Comparison of ENCODE assay signal across 19 mouse cellular contexts in genomic region chr12:86538711-86539110, GRCm38 (mm10).
DNase-seq lines count a peak whose midpoint lies in the region; ATAC-seq and TF ChIP-seq lines count a peak whose summit lies in the region.
"Had no signal": no experiment of that assay in that cellular context is flagged by ENCODE, and none has a peak within 500 bp of the region (broad histone marks: within the 10 kb centered on the region; RNA-seq: fewer than 3 reads in every experiment).

No protein-coding gene starts in this region.

- no peaks in the 10 kb centered on the region for H3K9me3 ChIP-seq in embryonic facial prominence, embryonic 14.5 days (ENCODE audit: control insufficient read depth, low read length)
- H3K9me3 ChIP-seq in embryonic facial prominence, embryonic 10.5 days: no peaks in the 10 kb centered on the region
- no peaks in the 10 kb centered on the region for H3K9me3 ChIP-seq in lung, postnatal 0 days (ENCODE audit: low read length)
- no peaks in the 10 kb centered on the region for H3K9me3 ChIP-seq in stomach, postnatal 0 days (ENCODE audit: control insufficient read depth, low read length)
- no peaks in the 10 kb centered on the region for H3K9me3 ChIP-seq in intestine, postnatal 0 days (ENCODE audit: control insufficient read depth)
- H3K9me3 ChIP-seq: embryonic facial prominence, embryonic 13.5 days; forebrain, embryonic 10.5 days; heart, embryonic 12.5 days; hindbrain, embryonic 10.5 days; intestine, embryonic 15.5 days had no signal

- no peak overlapping the region for H3K9ac ChIP-seq in embryonic facial prominence, embryonic 14.5 days (ENCODE audit: low read depth, low read length)
- H3K9ac ChIP-seq in lung, postnatal 0 days (replicated peaks; ENCODE audit: low read depth): no peak overlapping the region
- H3K9ac ChIP-seq in stomach, postnatal 0 days (ENCODE audit: low read length): no peak overlapping the region
- H3K9ac ChIP-seq in intestine, postnatal 0 days (ENCODE audit: low read depth, low read length): no peak overlapping the region
- H3K9ac ChIP-seq: embryonic facial prominence, embryonic 13.5 days; heart, embryonic 12.5 days; hindbrain, embryonic 14.5 days; intestine, embryonic 15.5 days had no signal

- H3K27me3 ChIP-seq in embryonic facial prominence, embryonic 14.5 days (replicated peaks; ENCODE audit: control insufficient read depth, insufficient read depth, low read length): no peaks in the 10 kb centered on the region
- H3K27me3 ChIP-seq in embryonic facial prominence, embryonic 10.5 days (replicated peaks; ENCODE audit: low read depth, poor library complexity, severe bottlenecking): no peaks in the 10 kb centered on the region
- H3K27me3 ChIP-seq in lung, postnatal 0 days (replicated peaks; ENCODE audit: insufficient read depth, low read length): no peaks in the 10 kb centered on the region
- H3K27me3 ChIP-seq in stomach, postnatal 0 days (ENCODE audit: control insufficient read depth, insufficient read depth, low read length): no peaks in the 10 kb centered on the region
- no peaks in the 10 kb centered on the region for H3K27me3 ChIP-seq in intestine, postnatal 0 days (replicated peaks; ENCODE audit: control insufficient read depth, insufficient read depth, low read length)
- H3K27me3 ChIP-seq: embryonic facial prominence, embryonic 13.5 days; intestine, embryonic 15.5 days had no signal

- TF ChIP-seq EP300 in lung, postnatal 0 days (IDR thresholded peaks at IDR 0.05): no peak
- no peak for TF ChIP-seq EP300 in stomach, postnatal 0 days (optimal IDR thresholded peaks at IDR 0.05)

- no peaks in the 10 kb centered on the region for H3K36me3 ChIP-seq in embryonic facial prominence, embryonic 14.5 days (ENCODE audit: control insufficient read depth, insufficient read depth, low read length)
- no peaks in the 10 kb centered on the region for H3K36me3 ChIP-seq in embryonic facial prominence, embryonic 10.5 days (replicated peaks)
- no peaks in the 10 kb centered on the region for H3K36me3 ChIP-seq in lung, postnatal 0 days (ENCODE audit: insufficient read depth, low read length)
- H3K36me3 ChIP-seq in stomach, postnatal 0 days (ENCODE audit: control insufficient read depth, insufficient read depth, low read length): no peaks in the 10 kb centered on the region
- H3K36me3 ChIP-seq in intestine, postnatal 0 days (ENCODE audit: control insufficient read depth, insufficient read depth): no peaks in the 10 kb centered on the region
- H3K36me3 ChIP-seq: embryonic facial prominence, embryonic 13.5 days; forebrain, embryonic 10.5 days; heart, embryonic 12.5 days; hindbrain, embryonic 10.5 days; intestine, embryonic 15.5 days had no signal

- no peak for TF ChIP-seq CTCF in lung, postnatal 0 days (IDR thresholded peaks at IDR 0.05)
- TF ChIP-seq CTCF in stomach, postnatal 0 days (IDR thresholded peaks at IDR 0.05; ENCODE audit: low read depth): no peak
- no peak for TF ChIP-seq CTCF in intestine, postnatal 0 days (IDR thresholded peaks at IDR 0.05; ENCODE audit: low read depth)

- 61% methylated on average over 4 of the region's 4 CpGs for WGBS in embryonic facial prominence, embryonic 14.5 days
- 77% methylated on average over 4 of the region's 4 CpGs for WGBS in embryonic facial prominence, embryonic 10.5 days
- WGBS in lung, postnatal 0 days: 36% methylated on average over 4 of the region's 4 CpGs
- 43% methylated on average over 4 of the region's 4 CpGs for WGBS in stomach, postnatal 0 days
- 49% methylated on average over 4 of the region's 4 CpGs for WGBS in intestine, postnatal 0 days

- DNase-seq in embryonic facial prominence, embryonic 14.5 days (ENCODE audit: low spot score): peak; percentile 48
- DNase-seq in embryonic facial prominence, embryonic 10.5 days (ENCODE audit: low spot score): no peak
- DNase-seq in heart, adult 18-20 months: peak; percentile 12 to 38
- DNase-seq in heart, adult 8-10 months (ENCODE audit: low spot score): no peak
- peak; percentile 10 for DNase-seq in lung, postnatal 0 days (ENCODE audit: low spot score)
- no peak for DNase-seq in lung, postnatal 10 days
- peak; percentile 27 for DNase-seq in stomach, postnatal 0 days (ENCODE audit: low spot score)
- DNase-seq: cerebellum, adult 11-12 months; cerebellum, adult 9-10 months; cerebellum, postnatal 25 days had no signal

- no peaks in the 10 kb centered on the region for H3K4me1 ChIP-seq in embryonic facial prominence, embryonic 14.5 days (ENCODE audit: control insufficient read depth, insufficient read depth, low read length)
- 0 out of 2 replicates have a peak, but pooled peaks cover 3% of the 10 kb centered on the region for H3K4me1 ChIP-seq in embryonic facial prominence, embryonic 10.5 days
- no peaks in the 10 kb centered on the region for H3K4me1 ChIP-seq in lung, postnatal 0 days (ENCODE audit: insufficient read depth, low read depth, low read length)
- no peaks in the 10 kb centered on the region for H3K4me1 ChIP-seq in stomach, postnatal 0 days (replicated peaks; ENCODE audit: control insufficient read depth, insufficient read depth)
- no peaks in the 10 kb centered on the region for H3K4me1 ChIP-seq in intestine, postnatal 0 days (replicated peaks; ENCODE audit: control insufficient read depth, insufficient read depth, low read length)
- H3K4me1 ChIP-seq: heart, embryonic 12.5 days; intestine, embryonic 15.5 days had no signal

- H3K4me3 ChIP-seq in embryonic facial prominence, embryonic 14.5 days (ENCODE audit: low read depth, low read length): no peak overlapping the region
- no peak overlapping the region for H3K4me3 ChIP-seq in embryonic facial prominence, embryonic 10.5 days
- H3K4me3 ChIP-seq in lung, postnatal 0 days (ENCODE audit: low read depth, low read length): no peak overlapping the region
- H3K4me3 ChIP-seq in stomach, postnatal 0 days (ENCODE audit: low read depth, low read length): no peak overlapping the region
- no peak overlapping the region for H3K4me3 ChIP-seq in intestine, postnatal 0 days (ENCODE audit: low read depth, low read length)
- H3K4me3 ChIP-seq: embryonic facial prominence, embryonic 13.5 days; forebrain, embryonic 10.5 days; heart, adult 2 months; heart, embryonic 12.5 days; hindbrain, embryonic 10.5 days; intestine, embryonic 15.5 days had no signal

- H3K4me2 ChIP-seq in embryonic facial prominence, embryonic 14.5 days (ENCODE audit: low read depth, low read length): no peak overlapping the region
- H3K4me2 ChIP-seq in lung, postnatal 0 days (replicated peaks; ENCODE audit: low read depth, low read length): no peak overlapping the region
- H3K4me2 ChIP-seq in stomach, postnatal 0 days (replicated peaks; ENCODE audit: low read depth): no peak overlapping the region
- no peak overlapping the region for H3K4me2 ChIP-seq in intestine, postnatal 0 days (replicated peaks; ENCODE audit: low read depth)
- H3K4me2 ChIP-seq: embryonic facial prominence, embryonic 13.5 days; heart, embryonic 12.5 days; hindbrain, embryonic 14.5 days; intestine, embryonic 15.5 days had no signal

- no peak for ATAC-seq in embryonic facial prominence, embryonic 14.5 days (ENCODE audit: low read depth)
- no peak for ATAC-seq in lung, postnatal 0 days
- ATAC-seq in stomach, postnatal 0 days (ENCODE audit: low FRiP score, low TSS enrichment): no peak
- ATAC-seq in intestine, postnatal 0 days: no peak
- ATAC-seq: forebrain, embryonic 14.5 days; intestine, embryonic 15.5 days had no signal

- no peak overlapping the region for H3K27ac ChIP-seq in embryonic facial prominence, embryonic 14.5 days (replicated peaks; ENCODE audit: low read depth, low read length)
- no peak overlapping the region for H3K27ac ChIP-seq in embryonic facial prominence, embryonic 10.5 days (replicated peaks)
- no peak overlapping the region for H3K27ac ChIP-seq in lung, postnatal 0 days (ENCODE audit: low read length)
- no peak overlapping the region for H3K27ac ChIP-seq in stomach, postnatal 0 days (replicated peaks)
- H3K27ac ChIP-seq in intestine, postnatal 0 days (ENCODE audit: low read depth, low read length): no peak overlapping the region
- H3K27ac ChIP-seq: embryonic facial prominence, embryonic 13.5 days; forebrain, embryonic 10.5 days; heart, adult 2 months; hindbrain, embryonic 10.5 days; hindbrain, embryonic 14.5 days; intestine, embryonic 15.5 days had no signal

Comparison
In these comparisons a context has a peak if more than half of its experiments do, and no peak if none do; other contexts are left out.
1. DNase-seq: peak in embryonic facial prominence, embryonic 14.5 days (single experiment), heart, adult 18-20 months (2 of 2), lung, postnatal 0 days (single experiment) and stomach, postnatal 0 days (single experiment); none in embryonic facial prominence, embryonic 10.5 days (single experiment), heart, adult 8-10 months (single experiment) and lung, postnatal 10 days (single experiment).